Mouse (Mus musculus) neutrophil, adult 83 days (primary cell): ENCODE results near the gene Cdc73. TPM values are rescaled to one million over a fixed set of nuclear protein-coding genes. Genes with fewer than 3 reads are reported as not detected.

Source experiments
- total RNA-seq, 2 experiments: library from RNA; stranded (reverse); gene quantifications; one replicate each; pipeline ENCODE4 v1.2.4; 2023

Gene Cdc73
- total RNA-seq = 10 to 100 TPM; 53.2 to 57.8 TPM

DNA sequence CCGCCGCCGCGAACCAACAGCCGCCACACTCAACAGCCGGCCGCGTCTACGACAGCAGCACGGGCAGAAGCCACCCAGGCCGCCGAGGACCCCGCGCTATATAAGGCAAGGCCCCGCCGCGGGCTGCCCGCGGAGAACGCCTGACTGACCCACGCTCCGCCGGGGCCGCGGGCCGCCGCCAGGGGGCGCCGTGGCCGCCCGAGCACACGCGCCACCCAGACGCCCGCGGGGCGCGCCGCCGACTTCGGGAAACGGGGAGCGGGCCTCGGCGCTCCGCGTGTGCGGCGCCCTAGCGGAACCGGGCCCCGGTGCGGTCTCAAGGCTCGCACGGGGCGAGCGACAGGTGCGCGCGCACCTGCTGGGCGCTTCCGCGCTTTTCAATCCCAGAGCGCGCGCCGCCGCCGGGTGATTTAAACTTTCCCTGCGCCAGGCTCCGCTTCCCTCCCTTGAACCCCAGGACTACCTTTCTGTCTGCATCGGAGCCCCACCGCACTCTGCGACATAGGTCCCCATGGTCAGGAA lies at the start of gene Cdc73:
TSS of gene Cdc73 (minus strand) at position 153 of the 522 bp plus-strand sequence.

DNA sequence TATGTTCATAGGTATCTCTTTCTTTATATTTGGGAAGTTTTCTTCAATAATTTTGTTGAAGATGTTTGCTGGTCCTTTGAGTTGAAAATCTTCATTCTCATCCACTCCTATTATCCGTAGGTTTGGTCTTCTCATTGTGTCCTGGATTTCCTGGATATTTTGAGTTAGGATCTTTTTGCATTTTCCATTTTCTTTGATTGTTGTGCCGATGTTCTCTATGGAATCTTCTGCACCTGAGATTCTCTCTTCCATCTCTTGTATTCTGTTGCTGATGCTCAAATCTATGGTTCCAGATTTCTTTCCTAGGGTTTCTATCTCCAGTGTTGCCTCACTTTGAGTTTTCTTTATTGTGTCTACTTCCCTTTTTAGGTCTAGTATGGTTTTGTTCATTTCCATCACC lies 13.3 kb upstream of the Cdc73 start, which contains the start of gene Glrx2:
TSS of gene Glrx2 (plus strand) at position 301 of the 400 bp plus-strand sequence.

DNA sequence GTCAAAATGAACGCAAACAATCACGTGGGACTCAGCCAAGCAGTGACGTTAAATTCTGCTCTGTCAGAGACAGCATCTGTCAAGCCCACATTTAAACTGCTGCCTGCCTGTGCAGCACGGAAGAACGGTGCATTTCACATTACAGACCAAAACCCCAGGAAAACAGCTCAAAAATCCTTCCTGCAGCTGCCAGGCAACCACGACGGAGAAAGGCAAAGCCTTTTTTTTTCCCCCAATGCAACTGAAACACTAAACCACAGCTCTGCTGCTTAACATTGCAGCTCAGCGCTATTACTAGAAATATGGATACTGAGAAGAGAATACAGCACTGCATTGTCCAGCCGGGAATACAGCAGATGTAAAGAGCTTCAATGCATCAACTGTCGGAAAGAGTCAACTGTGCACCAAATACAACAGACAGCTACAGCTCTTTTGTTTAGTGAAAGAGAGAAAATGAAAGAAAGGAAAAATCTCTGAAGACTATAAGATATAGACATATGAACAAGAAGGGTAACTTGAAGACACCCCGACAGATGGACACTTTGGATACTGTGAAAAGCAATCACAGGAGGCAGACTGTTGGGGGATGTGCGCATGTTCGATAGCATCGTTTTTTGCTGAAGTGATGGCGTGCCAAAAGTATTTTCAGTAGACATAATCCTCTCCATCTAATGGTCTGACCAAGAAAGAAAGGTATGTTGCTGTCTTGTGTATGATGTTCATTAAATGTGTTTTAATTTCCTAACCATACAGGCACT lies 61.9 kb downstream of the Cdc73 start, which contains the start of gene B3galt2:
TSS of gene B3galt2 (plus strand) at position 15 of the 758 bp plus-strand sequence.

Other genes with a start within 250 kb of the Cdc73 start
- not detected for gene B3galt2, start 62.2 kb downstream of the Cdc73 start, total RNA-seq
- 10 to 100 TPM; 27.0 to 32.6 TPM for gene Glrx2, start 13.4 kb upstream of the Cdc73 start, total RNA-seq
- gene Trove2, start 74.2 kb upstream of the Cdc73 start, total RNA-seq = 1 to 10 TPM; 1.5 to 1.7 TPM
- gene Uchl5, start 74.4 kb upstream of the Cdc73 start, total RNA-seq = 10 to 100 TPM; 27.9 to 32.6 TPM